Mouse (Mus musculus) kidney, adult 2 months (tissue): ENCODE results near the gene 4632433K11Rik.

Experiments
- CTCF ChIP-seq: fragments of 200-500 bp; conservative IDR thresholded peaks from 2 replicates; pipeline ENCODE4 v1.5.1; 2011; ENCODE audit warnings: low read depth, mild to moderate bottlenecking, control low read depth, low read length, moderate library complexity, mixed read lengths; ENCODE audit not compliant: insufficient read depth, insufficient read length
- POLR2A ChIP-seq: fragments of 200-500 bp; IDR thresholded peaks from one replicate; pipeline ENCODE4 v1.6.1; 2011; ENCODE audit warnings: low read depth, low read length, control low read depth

GRCm38 (mm10) chr7:5080010-5080751, 46.3 kb downstream of the 4632433K11Rik start, which contains the start of gene Epn1:
- TF ChIP-seq CTCF (no peak), POLR2A (no peak)
